Mouse (Mus musculus) heart, postnatal 0 days (tissue): ENCODE results near the gene Limch1.

ENCODE experiments used
- CTCF ChIP-seq: IDR thresholded peaks from 2 replicates; pipeline ENCODE4 v1.5.1; 2016; ENCODE audit warnings: antibody characterized with exemption, control low read depth, low read depth
- EP300 ChIP-seq: IDR thresholded peaks from 2 replicates; pipeline ENCODE4 v1.6.1; 2016; ENCODE audit warnings: antibody characterized with exemption, low read depth

DNA sequence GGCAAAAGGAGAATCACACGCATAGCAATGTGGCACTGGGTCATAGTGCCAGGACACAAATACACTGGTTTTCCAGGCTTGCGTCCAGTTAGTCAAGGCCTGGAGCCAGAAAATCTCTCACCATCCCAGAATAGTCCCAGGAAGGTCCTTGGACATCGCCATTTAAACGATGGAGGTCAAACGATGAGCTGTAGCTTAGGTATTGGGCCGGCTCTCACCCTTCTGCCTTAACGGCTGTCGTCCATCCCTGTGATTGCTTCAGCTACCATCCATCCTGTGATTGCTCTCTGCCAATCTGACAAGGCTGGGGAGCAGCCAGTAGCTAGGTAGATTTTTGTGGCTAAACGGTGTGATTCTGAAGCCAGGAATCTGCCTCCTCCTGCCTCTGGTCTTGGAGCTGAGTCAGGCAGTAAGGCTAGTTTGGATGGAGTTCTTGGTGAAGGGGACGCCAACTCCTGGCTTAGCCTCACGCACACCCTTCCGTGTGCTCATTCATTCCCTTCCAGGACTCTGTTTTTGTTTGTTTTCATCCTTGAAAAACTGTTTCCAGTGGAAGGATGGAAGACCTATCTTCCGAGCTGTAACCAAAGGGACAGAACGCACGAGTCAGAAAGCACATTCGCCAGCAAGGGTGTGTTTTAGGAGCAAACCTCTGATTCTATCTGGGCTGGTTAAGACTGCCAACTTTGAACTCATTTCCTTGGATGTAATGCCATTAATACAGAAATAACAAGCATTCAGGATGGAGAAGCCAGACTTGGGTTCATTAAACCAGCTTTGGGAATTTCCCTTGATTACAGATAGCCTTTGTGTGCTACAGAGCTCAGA lies 265.6 kb downstream of the Limch1 start:
- TF ChIP-seq CTCF (no peak), EP300 (no peak)
